Mouse (Mus musculus) small intestine, adult 2 months (tissue): ENCODE measurements around the gene Chl1.

Experiments used
- CTCF ChIP-seq: fragments of 200-500 bp; IDR thresholded peaks from 2 replicates; pipeline ENCODE4 v1.5.1; 2012; ENCODE audit warnings: low read depth, mild to moderate bottlenecking, control low read depth, inconsistent platforms, low read length, moderate library complexity, mixed read lengths; ENCODE audit not compliant: insufficient replicate concordance, insufficient read length; ENCODE audit errors: extremely low read depth
- POLR2A ChIP-seq: fragments of 200-500 bp; IDR thresholded peaks from 2 replicates; pipeline ENCODE4 v1.6.1; 2012; ENCODE audit warnings: low read depth, mild to moderate bottlenecking, control low read depth, inconsistent platforms, low read length, moderate library complexity

DNA sequence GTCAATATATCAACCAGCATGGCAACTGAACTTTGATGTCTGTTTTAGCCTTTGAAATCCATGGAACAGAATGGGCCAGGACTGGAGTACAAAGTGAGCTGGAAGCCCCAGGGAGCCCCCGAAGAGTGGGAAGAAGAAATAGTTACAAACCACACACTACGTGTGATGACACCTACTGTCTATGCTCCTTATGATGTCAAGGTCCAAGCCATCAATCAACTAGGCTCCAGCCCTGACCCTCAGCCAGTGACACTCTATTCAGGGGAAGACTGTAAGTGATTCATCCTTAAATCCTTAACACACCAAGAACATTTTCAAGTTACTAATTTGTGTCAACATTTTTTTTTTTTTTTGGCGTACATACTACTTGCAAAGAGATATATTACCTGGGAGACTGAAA, 196.0 kb downstream of the Chl1 start:
- TF ChIP-seq POLR2A (no peak), CTCF (no peak)
